Mouse (Mus musculus) thymus, postnatal 10 days (tissue): ENCODE results near the gene Insl6.

ENCODE experiments used
- DNase-seq, 2 experiments: peaks; one replicate each; pipeline ENCODE4 v3.0.0; 2021; ENCODE audit warnings: low spot score in 2 of 2

Gene Insl6

DNA sequence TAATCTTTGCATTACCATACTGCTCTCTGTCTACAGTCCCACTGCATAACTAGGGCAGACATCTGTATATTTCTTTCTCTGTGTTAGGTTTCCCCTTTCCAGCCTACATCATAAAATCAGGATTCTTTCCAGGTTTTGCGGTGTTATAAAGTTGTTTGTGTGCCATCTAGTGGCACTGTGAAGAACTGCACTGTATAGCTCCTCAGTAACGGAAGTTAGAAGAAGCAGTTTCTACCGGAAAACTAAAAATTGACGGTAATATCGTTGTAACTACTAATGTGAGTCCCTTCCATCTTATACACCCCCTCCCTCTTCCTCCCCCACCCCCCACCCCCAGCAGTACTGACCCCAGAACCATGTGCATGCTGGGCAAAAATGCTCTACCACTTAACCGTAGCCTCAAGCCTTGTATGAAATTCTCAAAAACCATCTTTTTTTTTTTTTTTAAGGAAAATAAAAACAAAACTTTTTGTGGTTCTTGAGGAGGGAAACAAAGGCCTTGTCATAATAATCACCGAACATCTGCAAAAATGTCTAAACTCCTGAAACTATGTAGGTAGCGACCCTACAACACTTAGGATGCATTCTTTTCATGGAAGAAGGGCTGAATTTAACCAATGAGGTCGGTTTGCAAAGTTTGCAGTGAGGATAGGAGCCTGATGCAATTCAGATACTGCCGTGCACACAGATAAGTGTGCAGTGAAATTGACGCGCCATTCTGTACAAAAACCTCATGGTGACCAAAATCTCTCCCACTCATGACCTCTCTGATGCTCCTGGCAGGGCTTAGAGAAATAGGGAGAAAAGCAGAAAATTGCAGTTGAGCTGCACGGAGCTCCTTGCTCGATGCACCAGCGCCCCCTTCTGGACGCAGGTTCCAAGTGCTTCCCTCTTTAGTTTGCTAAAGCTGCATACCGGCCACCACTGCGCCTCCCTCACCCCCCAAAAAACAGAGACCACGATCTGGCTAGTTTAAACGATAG is 30.0 kb upstream of the Insl6 start:
- DNase-seq: peak; percentile 82 to 96

DNA sequence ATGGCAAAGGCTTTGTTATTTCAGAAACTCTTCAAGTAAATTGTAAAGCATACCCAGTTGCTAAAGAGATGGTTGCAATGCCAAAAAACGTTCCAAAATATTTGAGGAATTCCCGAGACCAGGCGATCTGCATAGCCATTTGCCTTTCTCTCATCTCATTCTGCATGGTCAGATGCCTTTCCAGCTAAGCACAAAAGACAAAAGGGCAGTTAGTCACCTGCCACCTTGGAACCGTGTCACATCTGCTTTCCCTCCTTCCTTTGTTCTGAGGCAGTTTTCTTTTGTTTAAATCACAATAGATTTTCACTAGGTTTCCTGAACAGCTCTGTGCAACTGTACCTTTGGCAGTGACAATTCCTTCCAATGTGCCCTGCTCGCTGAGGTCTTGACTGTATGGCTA is 25.8 kb upstream of the Insl6 start:
- DNase-seq: no peak

GRCm38 (mm10) chr19:29345636-29346035 is 20.5 kb upstream of the Insl6 start:
- DNase-seq: no peak

- DNase-seq: no peak
Measured at GRCm38 (mm10) chr19:29344868-29345267, 19.7 kb upstream of the Insl6 start.

DNA sequence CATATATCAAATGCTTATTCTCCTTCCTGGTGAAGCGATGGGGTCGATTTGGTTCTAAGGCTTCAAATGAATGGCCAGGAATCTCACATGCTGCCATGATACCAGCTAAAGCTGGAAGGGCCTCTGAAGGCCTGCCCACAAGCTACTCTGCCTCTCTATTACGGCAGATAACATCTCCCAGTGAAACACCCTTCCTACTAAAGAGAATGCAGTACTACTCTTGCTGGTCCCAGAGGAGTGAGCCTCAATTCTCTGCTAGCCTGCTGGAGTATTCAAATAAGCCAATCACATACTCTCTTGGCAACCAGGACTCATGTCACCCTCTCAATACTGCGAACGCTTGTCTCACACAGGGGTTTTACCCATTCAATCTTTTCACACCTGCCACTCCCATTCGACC is 17.1 kb upstream of the Insl6 start:
- no peak for DNase-seq

DNA sequence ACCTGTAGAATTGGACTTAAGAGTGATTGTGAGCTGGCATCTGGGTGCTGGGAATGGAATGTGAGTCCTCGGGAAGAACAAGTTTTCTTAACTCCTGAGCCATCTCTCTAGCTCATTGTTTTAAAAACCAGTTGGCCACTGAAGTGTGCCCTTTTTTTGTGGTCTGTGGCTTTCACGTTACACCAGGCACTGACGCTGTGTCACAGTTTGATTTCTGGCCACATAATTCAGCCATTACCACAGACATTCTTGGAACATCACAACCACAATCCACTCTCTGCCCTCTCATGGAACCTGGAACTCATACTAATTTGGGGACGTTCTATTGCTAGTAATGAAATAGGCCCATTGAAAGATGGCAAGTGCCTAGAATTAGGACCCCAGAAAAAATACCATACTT is 15.9 kb upstream of the Insl6 start:
- no peak for DNase-seq

- no peak for DNase-seq
Measured at GRCm38 (mm10) chr19:29336624-29337023, 11.5 kb upstream of the Insl6 start.

GRCm38 (mm10) chr19:29334068-29334745 is 9.1 kb upstream of the Insl6 start, which contains the start of gene Rln1:
Rln1 (minus strand) TSS chr19:29334670.
- DNase-seq: no peak

DNA sequence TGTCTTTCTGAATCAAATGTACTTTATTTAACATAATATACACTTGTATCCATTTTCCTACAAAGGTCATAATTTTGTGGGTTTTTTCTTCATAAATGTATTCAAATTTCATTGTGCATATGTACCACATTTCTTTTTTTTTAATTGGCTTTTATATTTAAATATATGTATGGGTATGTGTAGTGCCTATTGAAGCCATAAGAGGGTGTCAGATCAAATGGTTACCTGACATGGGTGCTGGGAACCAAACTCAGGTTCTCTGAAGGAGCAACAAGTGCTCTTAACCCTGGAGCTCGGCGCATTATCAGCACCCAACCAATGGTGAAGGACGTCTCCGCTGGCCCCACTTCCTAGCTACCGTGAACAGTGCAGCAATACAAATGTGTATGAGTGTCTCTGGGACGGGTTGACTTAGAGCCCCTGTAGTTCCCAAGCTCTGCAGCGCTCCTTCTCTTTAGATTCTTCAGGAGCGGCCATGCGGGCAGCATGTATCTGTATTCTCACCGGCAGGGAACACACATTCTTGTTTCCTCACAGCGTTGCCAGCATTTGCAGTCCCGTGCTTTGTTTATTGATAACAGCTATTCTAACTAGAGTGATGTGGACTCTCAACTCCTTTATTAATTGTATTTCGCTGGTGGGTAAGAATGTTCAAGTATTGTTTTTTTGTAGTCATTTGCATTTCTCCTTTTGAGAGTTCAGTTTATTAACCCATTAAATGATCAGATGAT is 1.8 kb upstream of the Insl6 start:
- no peak for DNase-seq

GRCm38 (mm10) chr19:29326396-29326795 is 1.2 kb upstream of the Insl6 start:
- DNase-seq: no peak

- no peak for DNase-seq
Measured at GRCm38 (mm10) chr19:29325852-29326180, 660 bp upstream of the Insl6 start.

GRCm38 (mm10) chr19:29323416-29324049 is 1.6 kb downstream of the Insl6 start:
- DNase-seq: no peak

DNA sequence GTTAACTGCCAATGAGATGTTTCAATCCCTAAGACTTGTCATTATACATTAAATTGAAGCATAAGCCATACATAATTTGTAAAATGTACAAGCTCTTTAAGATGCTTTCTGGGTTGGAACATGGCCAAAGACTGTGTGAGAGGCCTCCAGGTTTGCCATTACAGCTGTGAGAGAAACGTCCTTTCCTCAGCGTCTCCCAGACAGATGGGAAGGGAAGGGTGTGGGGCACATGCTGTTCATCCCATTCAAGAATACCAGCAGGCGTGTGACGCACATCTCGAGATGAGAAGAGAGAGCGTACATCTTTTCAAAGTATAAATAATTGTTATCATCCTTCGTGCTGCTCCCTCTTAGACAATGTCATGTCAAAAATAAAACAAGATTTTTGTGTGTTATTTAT is 12.5 kb downstream of the Insl6 start:
- DNase-seq: no peak

GRCm38 (mm10) chr19:29311791-29312190 is 13.4 kb downstream of the Insl6 start:
- DNase-seq: no peak

GRCm38 (mm10) chr19:29308832-29309231 is 16.3 kb downstream of the Insl6 start:
- DNase-seq: no peak

GRCm38 (mm10) chr19:29302119-29302518 is 23.0 kb downstream of the Insl6 start:
- no peak for DNase-seq

GRCm38 (mm10) chr19:29300919-29301318 is 24.2 kb downstream of the Insl6 start:
- no peak for DNase-seq

GRCm38 (mm10) chr19:29297366-29297765 is 27.8 kb downstream of the Insl6 start:
- no peak for DNase-seq

- no peak for DNase-seq
Measured at GRCm38 (mm10) chr19:29296166-29296565, 29.0 kb downstream of the Insl6 start.

DNA sequence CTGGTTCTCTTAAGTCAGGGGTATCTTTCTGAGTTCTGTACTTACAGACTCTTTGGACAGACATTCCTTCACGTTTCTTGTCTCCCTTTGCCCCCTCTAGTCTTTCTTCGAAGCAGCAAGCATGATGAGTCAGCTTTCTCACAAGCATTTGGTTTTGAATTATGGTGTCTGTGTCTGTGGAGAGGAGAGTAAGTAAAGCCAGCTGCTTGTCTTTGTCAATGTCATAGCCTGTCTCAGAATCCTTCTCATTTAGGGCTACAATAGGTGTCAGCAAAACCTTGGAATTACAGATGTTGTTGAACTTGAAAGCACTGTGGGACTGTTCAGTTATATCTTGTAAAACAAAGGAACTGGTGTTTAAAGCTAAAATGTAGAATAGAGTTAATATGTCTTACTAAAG is 30.4 kb downstream of the Insl6 start:
- no peak for DNase-seq

DNA sequence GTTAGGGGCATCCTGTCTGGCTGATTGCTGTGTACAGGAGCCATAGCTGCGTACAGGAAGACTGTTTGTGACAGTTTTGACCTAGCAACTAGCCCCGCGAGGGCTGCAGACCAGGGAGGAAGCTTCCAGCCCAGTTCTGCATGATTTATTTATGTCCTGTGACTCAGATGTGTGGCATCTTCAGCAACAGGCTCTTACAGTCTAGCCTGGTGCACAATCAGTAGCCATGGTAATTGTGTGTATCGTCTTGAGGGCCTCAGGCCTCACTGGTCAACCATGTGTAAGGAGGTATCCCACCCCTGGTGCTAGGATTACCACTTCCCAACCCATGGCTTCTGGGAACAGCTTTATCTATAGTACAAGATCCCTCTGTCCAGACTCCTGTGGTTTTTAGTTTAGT is 32.6 kb downstream of the Insl6 start:
- no peak for DNase-seq

- no peak for DNase-seq
Measured at GRCm38 (mm10) chr19:29291532-29291931, 33.6 kb downstream of the Insl6 start.
